Comparison of ENCODE assay signal across 9 mouse cellular contexts in the genomic region with DNA sequence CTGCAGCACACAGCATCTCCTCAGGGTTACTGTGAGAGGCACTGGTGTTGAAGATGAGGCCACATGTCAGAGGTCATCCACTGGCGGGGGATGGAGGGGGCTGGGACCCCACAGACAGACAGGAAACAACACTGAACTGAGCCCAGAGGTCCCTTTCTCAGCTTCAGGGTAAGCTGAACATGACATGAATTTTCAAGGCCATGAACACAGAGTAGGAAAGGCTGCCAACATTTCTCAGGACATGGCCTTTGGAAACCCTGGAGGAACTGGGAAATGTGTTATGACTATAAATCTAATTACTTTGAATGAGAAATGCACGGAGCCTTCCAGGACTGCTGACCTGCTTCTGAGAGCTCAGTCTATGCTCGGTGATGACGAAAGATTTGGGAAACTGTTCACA.
DNase-seq lines count a peak whose midpoint lies in the region; ATAC-seq lines count a peak whose summit lies in the region.
"Had no signal": no experiment of that assay in that cellular context is flagged by ENCODE, and none has a peak within 500 bp of the region (broad histone marks: within the 10 kb centered on the region; RNA-seq: fewer than 3 reads in every experiment).

No protein-coding gene starts in this region.

- no peak overlapping the region for H3K4me2 ChIP-seq in limb, embryonic 15.5 days
- H3K4me2 ChIP-seq: heart, embryonic 15.5 days had no signal

- H3K27ac ChIP-seq in limb, embryonic 15.5 days: 0 out of 2 replicates have a peak overlapping the region, but pooled peaks have one; percentile 22
- H3K27ac ChIP-seq: heart, embryonic 15.5 days had no signal

- ATAC-seq in limb, embryonic 15.5 days (ENCODE audit: insufficient number of reproducible peaks, low FRiP score, low TSS enrichment, low read depth): no peak

- no peaks in the 10 kb centered on the region for H3K27me3 ChIP-seq in limb, embryonic 15.5 days
- H3K27me3 ChIP-seq: heart, embryonic 15.5 days had no signal

- H3K36me3 ChIP-seq in limb, embryonic 15.5 days: no peaks in the 10 kb centered on the region

- 0 out of 2 replicates have a peak, but pooled peaks cover 5% of the 10 kb centered on the region for H3K4me1 ChIP-seq in limb, embryonic 15.5 days

- H3K4me3 ChIP-seq in limb, embryonic 15.5 days: no peak overlapping the region
- H3K4me3 ChIP-seq: erythroblast, embryonic 14.5 days; heart, embryonic 15.5 days had no signal

- WGBS in limb, embryonic 15.5 days: 48% methylated on average over 4 of the region's 4 CpGs

- peak; percentile 15 to 28 for DNase-seq in layer of hippocampus, postnatal 10 days (ENCODE audit: low spot score in 2 of 2)
- DNase-seq in layer of hippocampus, adult 9-10 months (ENCODE audit: low spot score): no peak
- DNase-seq in adrenal gland, postnatal 10 days: peak; percentile 53
- peak; percentile 9 for DNase-seq in gonadal fat pad, adult 2 months (ENCODE audit: low read depth)
- DNase-seq in right cerebral cortex, postnatal 4 days: no peak
- no peak for DNase-seq in spleen, postnatal 10 days (ENCODE audit: low spot score in 2 of 2)

- no peaks in the 10 kb centered on the region for H3K9me3 ChIP-seq in limb, embryonic 15.5 days
- H3K9me3 ChIP-seq: heart, embryonic 15.5 days had no signal

- no peak overlapping the region for H3K9ac ChIP-seq in limb, embryonic 15.5 days
- H3K9ac ChIP-seq: heart, embryonic 15.5 days had no signal

Comparison
In these comparisons a context has a peak if more than half of its experiments do, and no peak if none do; other contexts are left out.
1. DNase-seq: peak in layer of hippocampus, postnatal 10 days (2 of 2), adrenal gland, postnatal 10 days (single experiment) and gonadal fat pad, adult 2 months (single experiment); none in layer of hippocampus, adult 9-10 months (single experiment), right cerebral cortex, postnatal 4 days (single experiment) and spleen, postnatal 10 days (0 of 2).